Mouse (Mus musculus) brain, embryonic 14.5 days (tissue): ENCODE measurements around the gene Rpl10a.

ENCODE experiments used
- CTCF ChIP-seq: fragments of 200-500 bp; IDR thresholded peaks from 2 replicates; pipeline ENCODE4 v1.5.1; 2012; ENCODE audit warnings: inconsistent platforms, mild to moderate bottlenecking, moderate library complexity, borderline replicate concordance; ENCODE audit not compliant: insufficient read depth, insufficient read length; ENCODE audit errors: extremely low read depth
- POLR2A ChIP-seq: fragments of 200-500 bp; IDR thresholded peaks from 2 replicates; pipeline ENCODE4 v1.6.1; 2012; ENCODE audit warnings: mild to moderate bottlenecking, inconsistent platforms, borderline replicate concordance; ENCODE audit not compliant: poor library complexity, insufficient read depth, insufficient read length, severe bottlenecking; ENCODE audit errors: extremely low read depth

GRCm38 (mm10) chr17:28330232-28330546, 1.9 kb downstream of the Rpl10a start:
- TF ChIP-seq CTCF, result no peak
- no peak for TF ChIP-seq POLR2A
